Mouse (Mus musculus): ENCODE data around the gene Ushbp1. TPM values are rescaled to one million over a fixed set of nuclear protein-coding genes. Genes with fewer than 3 reads are reported as not detected.

Ushbp1 gene
- polyA plus RNA-seq, 1 experiment from 2014 or later: 8.8 TPM

- Histone ChIP-seq H3K4me2 (replicated peaks) (no peak overlapping the region), H3K9me3 (no peaks in the 10 kb centered on the region), H3K27ac (no peak overlapping the region), H3K4me1 (replicated peaks) (0 out of 2 replicates have a peak, but pooled peaks cover 2% of the 10 kb centered on the region), H3K36me3 (no peaks in the 10 kb centered on the region), H3K27me3 (replicated peaks) (no peaks in the 10 kb centered on the region), H3K9ac (no peak overlapping the region), H3K4me3 (replicated peaks) (no peak overlapping the region)
- 87% methylated on average over 2 of the region's 2 CpGs for WGBS
- ATAC-seq: no peak
These were observed 3.9 kb downstream of the Ushbp1 start for GRCm38 (mm10) chr8:71391696-71392095.

- Histone ChIP-seq H3K36me3 (no peaks in the 10 kb centered on the region), H3K9me3 (no peaks in the 10 kb centered on the region), H3K27me3 (replicated peaks) (no peaks in the 10 kb centered on the region), H3K9ac (no peak overlapping the region), H3K4me2 (replicated peaks) (no peak overlapping the region), H3K4me1 (replicated peaks) (peaks cover 10% of the 10 kb centered on the region), H3K4me3 (replicated peaks) (no peak overlapping the region), H3K27ac (no peak overlapping the region)
- no peak for ATAC-seq
- 66% methylated on average over 1 of the region's 1 CpGs for WGBS
These were observed 7.3 kb downstream of the Ushbp1 start for GRCm38 (mm10) chr8:71388267-71388666.

GRCm38 (mm10) chr8:71385212-71385835, 10.3 kb downstream of the Ushbp1 start:
- no peaks in the 10 kb centered on the region for H3K27me3 ChIP-seq (replicated peaks)
- no peak overlapping the region for H3K4me3 ChIP-seq (replicated peaks)
- peaks cover 17% of the 10 kb centered on the region for H3K4me1 ChIP-seq (replicated peaks)
- 74% methylated on average over 12 of the region's 12 CpGs for WGBS
- H3K36me3 ChIP-seq: no peaks in the 10 kb centered on the region
- no peak overlapping the region for H3K27ac ChIP-seq
- H3K9me3 ChIP-seq: no peaks in the 10 kb centered on the region
- ATAC-seq: no peak
- no peak overlapping the region for H3K9ac ChIP-seq
- no peak overlapping the region for H3K4me2 ChIP-seq (replicated peaks)

GRCm38 (mm10) chr8:71383860-71384259, 11.7 kb downstream of the Ushbp1 start:
- peaks cover 32% of the 10 kb centered on the region for H3K4me1 ChIP-seq (replicated peaks)
- H3K4me2 ChIP-seq (replicated peaks): peak overlapping the region; percentile 90; the same call in 1 of the 2 replicates
- peak overlapping the region; percentile 20; the same call in 1 of the 2 replicates for H3K9ac ChIP-seq
- 41% methylated on average over 3 of the region's 3 CpGs for WGBS
- no peaks in the 10 kb centered on the region for H3K27me3 ChIP-seq (replicated peaks)
- H3K9me3 ChIP-seq: no peaks in the 10 kb centered on the region
- no peak overlapping the region for H3K4me3 ChIP-seq (replicated peaks)
- H3K36me3 ChIP-seq: no peaks in the 10 kb centered on the region
- ATAC-seq: no peak
- peak overlapping the region; percentile 98 for H3K27ac ChIP-seq

DNA sequence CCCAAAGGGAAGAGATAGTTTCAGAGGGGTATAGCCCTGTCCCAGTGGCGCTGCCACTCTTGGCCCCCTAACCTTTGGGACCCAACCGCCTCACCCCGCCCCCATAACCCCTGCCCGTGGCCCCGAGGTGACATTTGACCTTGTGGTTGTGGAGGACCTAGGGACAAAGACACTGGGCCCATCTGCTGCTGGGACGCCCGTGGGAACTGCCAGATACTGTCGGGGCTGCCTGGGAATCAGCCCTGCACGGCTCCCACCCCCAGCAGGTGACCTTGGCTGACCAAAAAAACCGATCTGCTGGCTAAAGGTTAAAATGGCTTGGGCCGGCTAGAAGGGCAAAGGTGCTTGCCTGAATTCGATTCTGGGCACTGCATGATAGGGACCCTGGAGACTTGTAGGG, 12.2 kb downstream of the Ushbp1 start:
- Histone ChIP-seq H3K36me3 (no peaks in the 10 kb centered on the region), H3K9me3 (no peaks in the 10 kb centered on the region), H3K4me1 (replicated peaks) (peaks cover 36% of the 10 kb centered on the region), H3K27ac (peak overlapping the region; percentile 98), H3K4me3 (replicated peaks) (no peak overlapping the region; the same call in 1 of the 2 replicates), H3K4me2 (replicated peaks) (peak overlapping the region; percentile 90), H3K9ac (peak overlapping the region; percentile 20; the same call in 1 of the 2 replicates), H3K27me3 (replicated peaks) (no peaks in the 10 kb centered on the region)
- ATAC-seq: no peak
- WGBS: 30% methylated on average over 12 of the region's 12 CpGs

DNA sequence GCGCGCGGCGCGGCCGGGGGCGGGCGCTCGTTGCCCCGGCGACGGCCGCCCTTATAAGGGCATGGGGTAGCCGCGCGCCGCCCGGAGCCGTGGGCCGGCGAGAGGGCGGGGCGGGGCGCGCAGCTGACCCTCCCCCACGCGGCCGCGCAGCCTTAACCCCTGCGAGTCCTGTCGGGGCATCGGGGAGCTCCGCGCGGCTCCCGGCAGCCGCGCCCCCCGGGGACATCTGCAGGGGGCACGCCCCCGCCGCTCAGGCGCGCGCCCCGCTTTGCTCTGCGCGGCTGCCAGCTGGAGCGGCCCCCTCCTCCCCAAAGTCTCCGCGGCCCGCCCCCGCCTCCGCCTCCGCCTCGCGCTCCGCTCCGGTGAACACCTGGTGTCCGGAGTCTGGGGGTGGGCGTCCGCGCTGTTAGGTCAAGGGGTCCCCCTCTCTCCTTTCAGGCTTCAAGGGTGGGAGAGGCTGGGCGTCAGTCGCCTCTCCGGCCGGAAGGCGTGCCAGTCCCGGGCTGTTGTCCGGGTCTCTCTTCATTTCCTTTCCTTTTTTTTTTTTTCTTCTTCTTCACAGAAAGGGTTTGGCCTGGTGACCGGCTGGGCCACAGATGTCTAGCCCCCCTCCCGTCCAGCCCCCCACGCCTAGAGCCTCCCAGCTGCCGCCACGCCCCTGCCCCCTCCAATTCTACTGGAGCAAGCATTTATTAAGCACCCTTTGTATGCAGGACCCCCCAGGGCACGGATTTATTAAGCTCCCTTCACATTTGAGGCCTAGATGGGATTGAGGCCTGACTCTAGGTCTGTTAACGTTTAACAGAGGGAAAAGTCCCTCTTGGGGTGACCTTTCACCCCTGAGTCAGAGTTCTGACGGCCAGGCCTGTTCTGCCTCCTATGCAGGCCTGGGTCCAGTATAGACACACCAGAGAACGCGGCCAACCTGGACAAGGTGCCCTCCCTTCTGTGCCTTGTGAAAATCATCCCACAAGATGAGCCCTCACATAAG, 13.3 kb downstream of the Ushbp1 start:
- H3K36me3 ChIP-seq: peaks cover 5% of the 10 kb centered on the region
- peak overlapping the region; percentile 90 for H3K4me2 ChIP-seq (replicated peaks)
- peak; percentile 88 for ATAC-seq
- peak overlapping the region; percentile 88 for H3K4me3 ChIP-seq (replicated peaks)
- no peaks in the 10 kb centered on the region for H3K27me3 ChIP-seq (replicated peaks)
- peak overlapping the region; percentile 98 for H3K27ac ChIP-seq
- 1% methylated on average over 71 of the region's 80 CpGs for WGBS
- H3K9ac ChIP-seq: peak overlapping the region; percentile 92
- H3K4me1 ChIP-seq (replicated peaks): peaks cover 38% of the 10 kb centered on the region
- no peaks in the 10 kb centered on the region for H3K9me3 ChIP-seq

GRCm38 (mm10) chr8:71381421-71381970, 14.1 kb downstream of the Ushbp1 start, which contains the start of gene Nr2f6:
TSS of gene Nr2f6 (minus strand) at chr8:71381960.
- H3K4me2 ChIP-seq (replicated peaks): peak within 1 kb of the TSS; percentile 90
- H3K36me3 ChIP-seq: peaks cover 12% of the 10 kb centered on the region
- H3K27ac ChIP-seq: peak within 1 kb of the TSS; percentile 98
- H3K27me3 ChIP-seq (replicated peaks): no peaks in the 10 kb centered on the region
- H3K4me1 ChIP-seq (replicated peaks): peaks cover 45% of the 10 kb centered on the region
- ATAC-seq: peak; percentile 42
- H3K9ac ChIP-seq: peak within 1 kb of the TSS; percentile 92
- WGBS: under 1% methylated on average over 76 of the region's 89 CpGs
- H3K9me3 ChIP-seq: no peaks in the 10 kb centered on the region
- peak within 1 kb of the TSS; percentile 88 for H3K4me3 ChIP-seq (replicated peaks)

GRCm38 (mm10) chr8:71380178-71381171, 15.1 kb downstream of the Ushbp1 start:
- Histone ChIP-seq H3K9me3 (no peaks in the 10 kb centered on the region), H3K27ac (peak overlapping the region; percentile 94), H3K36me3 (peaks cover 15% of the 10 kb centered on the region), H3K9ac (peak overlapping the region; percentile 92), H3K27me3 (replicated peaks) (no peaks in the 10 kb centered on the region), H3K4me2 (replicated peaks) (peak overlapping the region; percentile 90), H3K4me3 (replicated peaks) (peak overlapping the region; percentile 88), H3K4me1 (replicated peaks) (peaks cover 56% of the 10 kb centered on the region)
- under 1% methylated on average over 70 of the region's 72 CpGs for WGBS
- ATAC-seq: no peak

DNA sequence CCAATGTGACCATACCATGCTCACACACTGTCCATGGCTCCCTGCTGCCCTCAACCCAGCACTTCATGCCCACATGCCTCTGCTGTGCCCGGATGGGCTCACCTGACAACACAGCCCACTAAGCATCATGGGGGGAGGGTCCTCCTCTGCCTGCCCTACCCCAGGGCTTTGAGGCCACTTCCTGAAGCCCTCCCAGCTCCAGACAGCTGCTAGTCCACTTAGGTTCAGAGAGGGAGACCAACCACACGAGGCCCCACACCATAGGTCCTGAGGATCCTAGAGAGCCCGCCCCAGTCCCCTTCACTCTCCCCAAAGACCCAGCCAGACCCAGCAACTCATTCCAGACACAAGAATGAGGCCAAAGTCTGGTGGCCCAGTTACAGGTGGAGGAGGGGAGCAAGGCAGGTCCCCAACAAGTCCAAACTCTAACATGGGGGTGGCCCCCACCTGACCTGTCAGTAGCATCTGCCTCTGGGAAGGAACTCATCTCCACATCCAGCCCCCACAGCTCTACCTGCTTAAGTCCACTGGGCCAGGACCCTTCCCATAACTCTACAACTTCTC, 16.0 kb downstream of the Ushbp1 start:
- peaks cover 61% of the 10 kb centered on the region for H3K4me1 ChIP-seq (replicated peaks)
- H3K27ac ChIP-seq: 0 out of 2 replicates have a peak overlapping the region, but pooled peaks have one; percentile 4

DNA sequence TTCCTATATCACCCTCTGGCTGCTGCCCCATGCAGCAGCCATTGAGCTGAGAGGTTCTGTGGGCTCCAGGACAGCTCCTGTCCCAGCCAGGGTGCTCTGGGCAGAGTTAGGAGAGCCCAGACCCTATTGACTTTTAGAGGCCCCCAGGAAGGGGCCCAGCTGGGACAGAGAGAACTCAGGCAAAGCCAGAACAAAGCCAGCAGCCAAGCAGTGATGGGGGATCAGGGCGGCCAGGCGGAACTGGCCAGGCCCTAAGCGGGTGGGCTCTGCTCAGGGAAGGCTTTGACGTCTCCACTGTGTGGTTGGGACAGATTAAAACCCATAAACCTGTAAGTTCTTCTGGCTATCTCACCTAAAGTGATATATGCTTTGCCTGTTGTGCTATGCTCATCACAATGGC, 16.6 kb downstream of the Ushbp1 start:
- no peak for ATAC-seq
- Histone ChIP-seq H3K4me2 (replicated peaks) (peak overlapping the region; percentile 90), H3K27me3 (replicated peaks) (no peaks in the 10 kb centered on the region), H3K9me3 (no peaks in the 10 kb centered on the region), H3K36me3 (peaks cover 25% of the 10 kb centered on the region), H3K4me3 (replicated peaks) (peak overlapping the region; percentile 88), H3K9ac (peak overlapping the region; percentile 92), H3K4me1 (replicated peaks) (peaks cover 60% of the 10 kb centered on the region), H3K27ac (0 out of 2 replicates have a peak overlapping the region, but pooled peaks have one; percentile 4)
- 73% methylated on average over 4 of the region's 4 CpGs for WGBS

More for the DNA sequence above, 16.0 kb downstream of the Ushbp1 start:
- Histone ChIP-seq H3K36me3 (peaks cover 21% of the 10 kb centered on the region), H3K4me2 (replicated peaks) (peak overlapping the region; percentile 90), H3K9ac (peak overlapping the region; percentile 92), H3K9me3 (no peaks in the 10 kb centered on the region), H3K27me3 (replicated peaks) (no peaks in the 10 kb centered on the region), H3K4me3 (replicated peaks) (peak overlapping the region; percentile 88)
- ATAC-seq: no peak
- WGBS: 38% methylated on average over 3 of the region's 3 CpGs
